Mouse (Mus musculus): ENCODE measurements around the gene E130308A19Rik. TPM values are rescaled to one million over a fixed set of nuclear protein-coding genes. Genes with fewer than 3 reads are reported as not detected.

The E130308A19Rik gene
- polyA plus RNA-seq, 1 experiment from 2014 or later: 2.9 TPM

GRCm38 (mm10) chr4:59806879-59807195, 180.8 kb downstream of the E130308A19Rik start:
- Histone ChIP-seq H3K4me3 (ENCODE audit: inconsistent target) (peak overlapping the region; percentile 60), H3K27ac (peak overlapping the region; percentile 96)
- 1% methylated on average over 7 of the region's 9 CpGs for WGBS (ENCODE audit: missing documents)

GRCm38 (mm10) chr4:59807521-59807920, 181.5 kb downstream of the E130308A19Rik start:
- H3K79me2 ChIP-seq (ENCODE audit: inconsistent target): peaks cover 64% of the 10 kb centered on the region
- no peaks in the 10 kb centered on the region for H3K36me3 ChIP-seq (ENCODE audit: inconsistent target)
- peak overlapping the region; percentile 60 for H3K4me3 ChIP-seq (ENCODE audit: inconsistent target)
- 6% methylated on average over 2 of the region's 2 CpGs for WGBS (ENCODE audit: missing documents)
- peak overlapping the region; percentile 96 for H3K27ac ChIP-seq

More at GRCm38 (mm10) chr4:59806879-59807195, 180.8 kb downstream of the E130308A19Rik start:
- peaks cover 57% of the 10 kb centered on the region for H3K79me2 ChIP-seq (ENCODE audit: inconsistent target)
- H3K36me3 ChIP-seq (ENCODE audit: inconsistent target): no peaks in the 10 kb centered on the region

- Histone ChIP-seq H3K27ac (peak overlapping the region; percentile 96), H3K79me2 (ENCODE audit: inconsistent target) (peaks cover 72% of the 10 kb centered on the region), H3K36me3 (ENCODE audit: inconsistent target) (no peaks in the 10 kb centered on the region), H3K4me3 (ENCODE audit: inconsistent target) (peak overlapping the region; percentile 60; the same call in 1 of the 2 replicates)
- 51% methylated on average over 5 of the region's 5 CpGs for WGBS (ENCODE audit: missing documents)
Observed at GRCm38 (mm10) chr4:59808396-59808795, 182.4 kb downstream of the E130308A19Rik start.

Other genes with a start within 250 kb of the E130308A19Rik start
- 10.8 to 18.9 TPM (median 18.4 TPM) in 3 replicates for gene Susd1, start 187.6 kb upstream of the E130308A19Rik start, polyA plus RNA-seq (2018)
- 98.5 to 135 TPM (median 111 TPM) in 3 replicates for gene Ptbp3, start 76.8 kb upstream of the E130308A19Rik start, polyA plus RNA-seq (2018)
- 10.6 to 19.8 TPM (median 15.6 TPM) in 3 replicates for gene Hsdl2, start 44.6 kb upstream of the E130308A19Rik start, polyA plus RNA-seq (2018)
- 18.6 to 31.2 TPM (median 23.3 TPM) in 3 replicates for gene Inip, start 175.4 kb downstream of the E130308A19Rik start, polyA plus RNA-seq (2018)
- gene Snx30, start 179.6 kb downstream of the E130308A19Rik start, polyA plus RNA-seq (2018): 19.8 to 27.9 TPM (median 26.4 TPM) in 3 replicates